Mouse (Mus musculus): ENCODE data around the gene Dok5. TPM values are rescaled to one million over a fixed set of nuclear protein-coding genes. Genes with fewer than 3 reads are reported as not detected.

Dok5 gene
- polyA plus RNA-seq, 2 experiments = 10.8 to 11.9 TPM

DNA sequence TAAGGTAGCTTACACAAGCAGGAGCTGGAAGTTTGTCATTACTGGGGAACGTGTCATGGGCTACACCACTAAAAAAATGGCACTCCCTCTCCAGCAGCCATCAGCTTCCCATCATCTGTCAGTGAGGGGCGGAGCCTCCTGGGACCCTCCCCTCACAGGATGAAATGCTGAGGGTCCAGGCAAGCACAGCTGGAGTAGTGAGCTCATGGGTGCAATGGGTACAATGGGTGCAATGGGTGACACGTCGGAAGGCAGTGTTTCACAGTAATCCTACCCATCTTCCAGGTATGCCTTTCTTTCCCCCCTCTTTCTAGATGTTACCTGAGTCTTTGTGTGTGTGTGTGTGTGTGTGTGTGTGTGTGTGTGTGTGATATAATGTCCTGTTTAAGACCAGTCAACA, 25.1 kb upstream of the Dok5 start:
- Histone ChIP-seq H3K4me1 (ENCODE audit: control insufficient read depth, insufficient read depth, low read length) (no peaks in the 10 kb centered on the region), H3K9ac (ENCODE audit: low read depth, low read length, severe bottlenecking) (no peak overlapping the region), H3K4me2 (replicated peaks; ENCODE audit: low read depth, low read length, severe bottlenecking) (no peak overlapping the region), H3K4me3 (replicated peaks; ENCODE audit: low read length) (no peak overlapping the region), H3K36me3 (ENCODE audit: control insufficient read depth, insufficient read depth, low read length) (no peaks in the 10 kb centered on the region), H3K27ac (replicated peaks; ENCODE audit: low read depth, low read length) (no peak overlapping the region), H3K9me3 (ENCODE audit: control insufficient read depth, low read length) (no peaks in the 10 kb centered on the region; the same call in 1 of the 2 replicates), H3K27me3 (ENCODE audit: control insufficient read depth, insufficient read depth, low read length) (no peaks in the 10 kb centered on the region)
- TF ChIP-seq POLR2A (IDR thresholded peaks at IDR 0.05; ENCODE audit: borderline replicate concordance, extremely low read depth, insufficient read depth, insufficient read length) = no peak
- no peak for DNase-seq (ENCODE audit: low spot score)
- 86% methylated on average over 4 of the region's 4 CpGs for WGBS
- no peak for ATAC-seq (ENCODE audit: low FRiP score, low read depth)

DNA sequence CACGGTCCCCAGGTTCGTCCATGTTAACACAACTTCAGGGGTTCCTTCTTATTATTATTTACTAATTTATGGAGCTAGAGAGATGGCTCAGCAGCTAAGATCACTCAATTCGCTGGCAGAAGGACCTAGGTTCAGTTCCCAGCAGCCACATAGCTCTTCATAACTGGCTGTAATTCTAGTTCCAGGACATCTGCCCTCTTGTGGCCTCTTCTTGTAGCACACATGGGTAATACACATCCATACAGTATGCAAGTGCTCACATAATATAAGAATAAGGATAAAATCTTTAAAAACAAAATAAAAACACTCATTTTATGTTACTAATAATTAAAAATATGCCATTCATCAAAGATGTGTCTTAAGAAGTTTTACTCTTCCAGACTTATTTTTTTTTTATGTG, 23.9 kb upstream of the Dok5 start:
- Histone ChIP-seq H3K9me3 (ENCODE audit: control insufficient read depth, low read length) (no peaks in the 10 kb centered on the region; the same call in 1 of the 2 replicates), H3K27me3 (ENCODE audit: control insufficient read depth, insufficient read depth, low read length) (no peaks in the 10 kb centered on the region), H3K9ac (ENCODE audit: low read depth, low read length, severe bottlenecking) (no peak overlapping the region), H3K27ac (replicated peaks; ENCODE audit: low read depth, low read length) (no peak overlapping the region), H3K4me3 (replicated peaks; ENCODE audit: low read length) (no peak overlapping the region), H3K36me3 (ENCODE audit: control insufficient read depth, insufficient read depth, low read length) (no peaks in the 10 kb centered on the region), H3K4me2 (replicated peaks; ENCODE audit: low read depth, low read length, severe bottlenecking) (no peak overlapping the region), H3K4me1 (ENCODE audit: control insufficient read depth, insufficient read depth, low read length) (no peaks in the 10 kb centered on the region)
- ATAC-seq (ENCODE audit: low FRiP score, low read depth) (no peak), DNase-seq (ENCODE audit: low spot score) (no peak)
- TF ChIP-seq POLR2A (IDR thresholded peaks at IDR 0.05; ENCODE audit: borderline replicate concordance, extremely low read depth, insufficient read depth, insufficient read length) = no peak
- WGBS = 86% methylated on average over 3 of the region's 3 CpGs

DNA sequence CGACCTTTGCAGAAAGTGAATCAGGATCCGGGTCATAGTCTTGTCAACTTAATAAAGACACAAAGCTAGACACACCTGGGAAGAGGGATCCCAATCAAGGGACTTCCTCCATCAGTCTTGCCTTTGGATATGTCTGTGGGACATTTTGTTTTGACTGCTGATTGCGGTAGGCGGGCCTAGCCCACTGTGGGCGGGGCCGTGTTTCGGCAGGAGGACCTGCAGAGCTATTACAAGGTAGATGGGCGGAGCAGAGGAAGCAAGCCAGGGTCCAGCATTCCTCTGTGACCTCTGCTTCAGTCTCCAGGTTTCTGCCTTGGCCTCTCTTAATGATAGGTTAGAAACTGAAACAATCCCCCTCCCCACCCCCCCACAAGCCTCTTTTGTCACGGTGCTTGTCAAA, 22.7 kb upstream of the Dok5 start:
- no peaks in the 10 kb centered on the region; the same call in 1 of the 2 replicates for H3K9me3 ChIP-seq (ENCODE audit: control insufficient read depth, low read length)
- no peaks in the 10 kb centered on the region for H3K27me3 ChIP-seq (ENCODE audit: control insufficient read depth, insufficient read depth, low read length)
- DNase-seq (ENCODE audit: low spot score) = no peak
- H3K36me3 ChIP-seq (ENCODE audit: control insufficient read depth, insufficient read depth, low read length) = no peaks in the 10 kb centered on the region
- WGBS = 72% methylated on average over 9 of the region's 9 CpGs
- no peaks in the 10 kb centered on the region for H3K4me1 ChIP-seq (ENCODE audit: control insufficient read depth, insufficient read depth, low read length)
- no peak overlapping the region for H3K27ac ChIP-seq (replicated peaks; ENCODE audit: low read depth, low read length)
- no peak for TF ChIP-seq POLR2A (IDR thresholded peaks at IDR 0.05; ENCODE audit: borderline replicate concordance, extremely low read depth, insufficient read depth, insufficient read length)
- no peak overlapping the region for H3K9ac ChIP-seq (ENCODE audit: low read depth, low read length, severe bottlenecking)
- no peak overlapping the region for H3K4me2 ChIP-seq (replicated peaks; ENCODE audit: low read depth, low read length, severe bottlenecking)
- ATAC-seq (ENCODE audit: low FRiP score, low read depth) = no peak
- no peak overlapping the region for H3K4me3 ChIP-seq (replicated peaks; ENCODE audit: low read length)

DNA sequence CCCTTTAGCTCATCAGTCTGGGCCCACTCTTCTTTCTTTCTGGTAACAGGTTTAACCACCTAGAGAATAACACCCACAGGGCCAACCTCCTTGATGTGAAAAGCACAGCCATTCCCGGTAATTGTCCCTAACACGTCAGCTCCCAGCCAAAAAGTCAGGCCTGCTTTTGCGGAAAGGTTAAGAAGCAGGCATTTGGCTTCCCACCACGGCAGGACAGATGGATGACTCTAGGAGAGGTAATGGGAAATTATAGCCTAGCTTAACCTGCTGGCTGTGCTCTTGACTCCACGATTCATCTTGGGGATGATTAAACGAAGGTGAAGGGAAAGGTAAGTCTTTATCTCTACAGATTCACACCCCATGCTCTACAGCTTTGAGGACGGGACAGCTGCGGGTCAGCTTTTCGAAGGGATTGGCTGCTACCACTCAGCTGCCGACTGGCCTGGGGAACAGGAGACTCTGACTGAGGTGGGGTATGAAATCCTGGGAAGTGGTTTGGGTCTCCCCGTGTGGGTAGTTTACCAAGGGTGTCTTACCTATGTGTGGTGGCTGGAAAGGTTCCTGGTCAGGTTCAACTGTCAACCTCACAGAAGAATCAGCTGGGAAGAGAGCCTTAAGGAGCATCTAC, 18.8 kb upstream of the Dok5 start:
- Histone ChIP-seq H3K27ac (replicated peaks; ENCODE audit: low read depth, low read length) (no peak overlapping the region), H3K4me2 (replicated peaks; ENCODE audit: low read depth, low read length, severe bottlenecking) (no peak overlapping the region), H3K27me3 (ENCODE audit: control insufficient read depth, insufficient read depth, low read length) (no peaks in the 10 kb centered on the region), H3K9ac (ENCODE audit: low read depth, low read length, severe bottlenecking) (no peak overlapping the region), H3K4me1 (ENCODE audit: control insufficient read depth, insufficient read depth, low read length) (no peaks in the 10 kb centered on the region), H3K4me3 (replicated peaks; ENCODE audit: low read length) (no peak overlapping the region), H3K36me3 (ENCODE audit: control insufficient read depth, insufficient read depth, low read length) (no peaks in the 10 kb centered on the region), H3K9me3 (ENCODE audit: control insufficient read depth, low read length) (no peaks in the 10 kb centered on the region)
- WGBS = 71% methylated on average over 11 of the region's 11 CpGs
- DNase-seq (ENCODE audit: low spot score) = no peak
- ATAC-seq (ENCODE audit: low FRiP score, low read depth) = no peak
- TF ChIP-seq POLR2A (IDR thresholded peaks at IDR 0.05; ENCODE audit: borderline replicate concordance, extremely low read depth, insufficient read depth, insufficient read length) = no peak

DNA sequence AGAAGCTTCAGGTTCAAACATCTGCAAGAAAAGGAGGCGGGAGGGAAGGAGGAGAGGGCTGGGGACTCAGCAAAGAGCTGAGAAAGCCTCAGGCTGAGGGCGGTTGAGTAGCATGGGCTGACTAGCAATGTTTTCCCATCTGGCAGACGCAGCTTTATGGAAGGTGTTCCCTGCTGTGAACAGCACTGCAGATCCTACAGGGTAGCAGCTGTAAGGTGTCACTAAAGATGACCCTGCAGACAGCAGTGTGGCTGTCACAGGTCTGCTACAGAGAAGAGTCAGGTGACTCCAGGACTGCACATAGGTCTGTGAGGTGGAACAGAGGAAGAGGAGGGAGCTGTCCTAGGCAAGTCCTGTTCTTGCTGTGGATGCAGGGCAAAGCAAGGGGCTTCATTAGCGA, 11.2 kb upstream of the Dok5 start:
- no peak overlapping the region for H3K9ac ChIP-seq (ENCODE audit: low read depth, low read length, severe bottlenecking)
- no peak for TF ChIP-seq POLR2A (IDR thresholded peaks at IDR 0.05; ENCODE audit: borderline replicate concordance, extremely low read depth, insufficient read depth, insufficient read length)
- H3K27me3 ChIP-seq (ENCODE audit: control insufficient read depth, insufficient read depth, low read length) = no peaks in the 10 kb centered on the region
- no peaks in the 10 kb centered on the region for H3K9me3 ChIP-seq (ENCODE audit: control insufficient read depth, low read length)
- no peak overlapping the region for H3K4me3 ChIP-seq (replicated peaks; ENCODE audit: low read length)
- 0 out of 2 replicates have a peak, but pooled peaks cover 2% of the 10 kb centered on the region for H3K4me1 ChIP-seq (ENCODE audit: control insufficient read depth, insufficient read depth, low read length)
- WGBS = 29% methylated on average over 4 of the region's 4 CpGs
- ATAC-seq (ENCODE audit: low FRiP score, low read depth) (no peak), DNase-seq (ENCODE audit: low spot score) (no peak)
- no peak overlapping the region for H3K27ac ChIP-seq (replicated peaks; ENCODE audit: low read depth, low read length)
- no peaks in the 10 kb centered on the region for H3K36me3 ChIP-seq (ENCODE audit: control insufficient read depth, insufficient read depth, low read length)
- no peak overlapping the region for H3K4me2 ChIP-seq (replicated peaks; ENCODE audit: low read depth, low read length, severe bottlenecking)
